Mouse (Mus musculus): ENCODE results near the gene Pax7. TPM values are rescaled to one million over a fixed set of nuclear protein-coding genes. Genes with fewer than 3 reads are reported as not detected.

Pax7 gene
- total and polyA plus RNA-seq, 3 experiments = not detected

DNA sequence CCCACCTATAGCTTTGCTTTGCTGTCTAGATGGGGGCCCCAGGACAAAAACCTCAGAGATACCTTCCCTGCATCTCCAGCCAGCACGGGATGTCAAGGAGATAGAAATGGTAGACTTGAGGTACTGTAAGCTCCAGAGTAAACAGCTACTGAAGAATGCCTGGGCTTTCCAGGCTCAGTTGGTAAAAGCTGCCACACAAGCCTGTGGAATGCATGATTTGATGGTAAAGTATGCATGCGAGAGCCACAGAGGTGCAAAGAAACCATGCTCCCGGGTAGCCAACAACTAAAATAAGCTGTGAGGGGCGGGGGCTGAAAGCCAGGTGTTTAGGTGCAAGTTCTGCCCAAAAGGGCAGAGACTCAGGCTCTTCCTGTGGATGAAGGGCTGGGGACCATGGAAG lies 130.4 kb downstream of the Pax7 start (continued):
- TF ChIP-seq RCOR1 (IDR thresholded peaks at IDR 0.05; ENCODE audit: low read depth, low read length) = no peak

DNA sequence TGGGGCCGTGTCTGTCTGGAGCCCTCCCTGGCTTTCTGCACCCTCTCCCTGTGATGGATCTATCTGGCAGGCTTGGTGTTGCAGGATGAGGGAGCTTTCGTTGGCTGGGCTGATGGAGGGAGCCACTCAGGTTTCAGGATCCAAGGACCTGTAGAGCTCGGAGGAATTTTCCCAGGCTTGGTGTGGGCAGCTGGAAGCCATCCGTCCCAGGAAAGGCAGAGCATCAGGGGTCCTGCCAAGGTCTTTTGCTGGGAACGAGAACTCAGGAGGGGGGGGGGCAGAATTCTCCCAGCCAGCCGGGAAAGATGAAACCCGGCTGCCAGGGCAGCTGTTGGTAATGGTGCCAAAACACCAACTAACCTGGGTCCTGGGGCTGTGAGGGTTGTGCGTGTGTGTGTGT lies 134.7 kb downstream of the Pax7 start:
- Histone ChIP-seq H3K27me3 (ENCODE audit: control insufficient read depth in 1 of 2, insufficient read depth in 2 of 2, low read length in 2 of 2) (no peaks in the 10 kb centered on the region), H3K9ac (ENCODE audit: control insufficient read depth, low read depth, low read length, poor library complexity, severe bottlenecking) (no peak overlapping the region), H3K79me2 (ENCODE audit: control insufficient read depth, insufficient read depth, low read length, poor library complexity) (no peaks in the 10 kb centered on the region), H3K4me3 (ENCODE audit: control insufficient read depth in 1 of 2, insufficient read depth in 1 of 2, low read depth in 2 of 2, low read length in 2 of 2) (no peak overlapping the region), H3K36me3 (ENCODE audit: control insufficient read depth in 1 of 2, insufficient read depth in 2 of 2, low read length in 2 of 2) (no peaks in the 10 kb centered on the region), H3K4me1 (ENCODE audit: control insufficient read depth in 1 of 2, insufficient read depth in 2 of 2, low read length in 2 of 2) (no peaks in the 10 kb centered on the region), H3K9me3 (replicated peaks; ENCODE audit: insufficient read depth, low read length) (no peaks in the 10 kb centered on the region), H3K27ac (ENCODE audit: control insufficient read depth, low read depth, low read length) (no peak overlapping the region)
- no peak for DNase-seq (ENCODE audit: low read depth, low spot score)
- TF ChIP-seq ZC3H11A (IDR thresholded peaks at IDR 0.05; ENCODE audit: low read depth, low read length) = no peak
- TF ChIP-seq KAT2A (conservative IDR thresholded peaks at IDR 0.05; ENCODE audit: low read depth, low read length) = no peak
- TF ChIP-seq NRF1 (IDR thresholded peaks at IDR 0.05; ENCODE audit: insufficient read depth, low read depth, low read length, poor library complexity, severe bottlenecking) = no peak
- TF ChIP-seq RAD21 (IDR thresholded peaks at IDR 0.05; ENCODE audit: low read depth, low read length) = no peak
- TF ChIP-seq ZNF384 (IDR thresholded peaks at IDR 0.05; ENCODE audit: low read depth, low read length) = no peak
- no peak for TF ChIP-seq NELFE (IDR thresholded peaks at IDR 0.05; ENCODE audit: low read depth, low read length)
- TF ChIP-seq POLR2AphosphoS5 (IDR thresholded peaks at IDR 0.05; ENCODE audit: borderline replicate concordance, low read depth, low read length) = no peak
- no peak for TF ChIP-seq MAZ (IDR thresholded peaks at IDR 0.05; ENCODE audit: low read depth, low read length)
- TF ChIP-seq EP300 (IDR thresholded peaks at IDR 0.05; ENCODE audit: low read depth in 1 of 2, low read length in 2 of 2) = no peak
- TF ChIP-seq UBTF (IDR thresholded peaks at IDR 0.05; ENCODE audit: borderline replicate concordance, insufficient read depth, low read depth, low read length) = no peak
- no peak for TF ChIP-seq MYC (IDR thresholded peaks at IDR 0.05; ENCODE audit: low read depth, low read length)
- TF ChIP-seq MAX (IDR thresholded peaks at IDR 0.05; ENCODE audit: low read length) = no peak
- TF ChIP-seq BHLHE40 (IDR thresholded peaks at IDR 0.05; ENCODE audit: borderline replicate concordance, low read depth, low read length) = no peak
- TF ChIP-seq HCFC1 (IDR thresholded peaks at IDR 0.05; ENCODE audit: low read depth, low read length) = no peak

DNA sequence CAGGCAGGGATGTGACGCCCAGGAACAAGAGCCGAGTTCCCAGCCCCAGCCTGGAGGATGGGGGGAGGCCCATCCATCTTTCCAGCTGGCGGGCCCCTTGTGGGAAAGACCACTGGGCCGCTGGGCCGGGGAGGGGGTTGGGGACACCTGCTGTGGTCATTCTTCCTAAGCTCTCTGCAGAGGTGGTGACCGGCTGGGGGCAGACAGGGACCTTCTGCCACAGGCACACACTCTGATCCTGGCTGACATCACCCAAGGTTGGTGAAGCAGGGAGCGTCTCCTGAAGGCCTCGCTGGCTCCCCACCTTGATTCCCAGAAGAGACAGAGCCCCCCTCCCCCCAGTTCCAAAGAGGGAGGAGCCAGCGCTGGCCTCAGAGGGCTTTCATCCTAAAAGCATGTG lies 135.6 kb downstream of the Pax7 start:
- H3K27me3 ChIP-seq (ENCODE audit: control insufficient read depth in 1 of 2, insufficient read depth in 2 of 2, low read length in 2 of 2) = no peaks in the 10 kb centered on the region
- no peaks in the 10 kb centered on the region for H3K9me3 ChIP-seq (replicated peaks; ENCODE audit: insufficient read depth, low read length)

More for the DNA sequence above, 135.6 kb downstream of the Pax7 start:
- no peak overlapping the region for H3K27ac ChIP-seq (ENCODE audit: control insufficient read depth, low read depth, low read length)
- H3K79me2 ChIP-seq (ENCODE audit: control insufficient read depth, insufficient read depth, low read length, poor library complexity) = no peaks in the 10 kb centered on the region
- TF ChIP-seq GATA1 (IDR thresholded peaks at IDR 0.05; ENCODE audit: low read depth, low read length) = no peak
- TF ChIP-seq TAL1 (IDR thresholded peaks at IDR 0.05; ENCODE audit: low read length) = no peak
- no peak for TF ChIP-seq ETS1 (IDR thresholded peaks at IDR 0.05; ENCODE audit: low read depth, low read length)
- TF ChIP-seq MAFK (IDR thresholded peaks at IDR 0.05; ENCODE audit: borderline replicate concordance, low read depth, low read length) = no peak
- no peak for TF ChIP-seq SMC3 (IDR thresholded peaks at IDR 0.05; ENCODE audit: low read depth, low read length)
- no peak for TF ChIP-seq USF2 (IDR thresholded peaks at IDR 0.05; ENCODE audit: borderline replicate concordance in 1 of 2, insufficient read depth in 1 of 2, low read depth in 1 of 2, low read length in 2 of 2)
- no peak for TF ChIP-seq ELF1 (IDR thresholded peaks at IDR 0.05; ENCODE audit: low read depth, low read length)
- TF ChIP-seq NELFE (IDR thresholded peaks at IDR 0.05; ENCODE audit: low read depth, low read length) = no peak
- TF ChIP-seq NRF1 (IDR thresholded peaks at IDR 0.05; ENCODE audit: insufficient read depth, low read depth, low read length, poor library complexity, severe bottlenecking) = no peak
- TF ChIP-seq MAX (IDR thresholded peaks at IDR 0.05; ENCODE audit: low read length) = no peak
- TF ChIP-seq CTCF (IDR thresholded peaks at IDR 0.05 in 2 of 3, conservative IDR thresholded peaks at IDR 0.05 in 1 of 3; ENCODE audit: control insufficient read depth in 1 of 3, insufficient read depth in 1 of 3, low read depth in 2 of 3, low read length in 3 of 3, poor library complexity in 1 of 3, severe bottlenecking in 1 of 3) = no peak
- TF ChIP-seq USF1 (IDR thresholded peaks at IDR 0.05; ENCODE audit: low read depth, low read length) = no peak
- no peak for TF ChIP-seq MEF2A (IDR thresholded peaks at IDR 0.05; ENCODE audit: extremely low read depth, insufficient replicate concordance, low read depth, low read length, poor library complexity, severe bottlenecking)
- no peak for TF ChIP-seq CHD1 (IDR thresholded peaks at IDR 0.05; ENCODE audit: low read depth, low read length)
- TF ChIP-seq ZMIZ1 (IDR thresholded peaks at IDR 0.05; ENCODE audit: low read depth, low read length) = no peak
- no peaks in the 10 kb centered on the region for H3K36me3 ChIP-seq (ENCODE audit: control insufficient read depth in 1 of 2, insufficient read depth in 2 of 2, low read length in 2 of 2)
- no peak overlapping the region for H3K4me3 ChIP-seq (ENCODE audit: control insufficient read depth in 1 of 2, insufficient read depth in 1 of 2, low read depth in 2 of 2, low read length in 2 of 2)
- H3K9ac ChIP-seq (ENCODE audit: control insufficient read depth, low read depth, low read length, poor library complexity, severe bottlenecking) = no peak overlapping the region
- no peaks in the 10 kb centered on the region for H3K4me1 ChIP-seq (ENCODE audit: control insufficient read depth in 1 of 2, insufficient read depth in 2 of 2, low read length in 2 of 2)
- DNase-seq (ENCODE audit: low read depth, low spot score) = no peak
